Mouse (Mus musculus) megakaryocyte, embryonic 14.5 days (primary cell): ENCODE measurements around the gene Slc25a26. TPM values are rescaled to one million over a fixed set of nuclear protein-coding genes. Genes with fewer than 3 reads are reported as not detected.

ENCODE experiments used
- H3K27me3 ChIP-seq: replicated peaks from 2 replicates; pipeline ENCODE3; 2012; ENCODE audit warnings: inconsistent platforms
- H3K36me3 ChIP-seq: replicated peaks from 2 replicates; pipeline ENCODE3; 2012; ENCODE audit warnings: low read length, inconsistent platforms, mixed read lengths
- H3K4me1 ChIP-seq: 2 replicates; pipeline ENCODE4 v1.6.1; 2012; ENCODE audit warnings: inconsistent platforms
- H3K4me3 ChIP-seq: replicated peaks from 2 replicates; pipeline ENCODE3; 2012; ENCODE audit warnings: moderate library complexity, mild to moderate bottlenecking, inconsistent platforms
- H3K9me3 ChIP-seq: 2 replicates; pipeline ENCODE4 v1.6.1; 2012; ENCODE audit warnings: inconsistent platforms
- FLI1 ChIP-seq: IDR thresholded peaks from 2 replicates; pipeline ENCODE4 v1.6.1; 2012; ENCODE audit warnings: low read length, inconsistent platforms, mixed read lengths
- GATA1 ChIP-seq: IDR thresholded peaks from 3 replicates; pipeline ENCODE4 v1.6.1; 2012; ENCODE audit warnings: mixed read lengths, low read length, inconsistent platforms, borderline replicate concordance
- polyA plus RNA-seq: library from polyadenylated mRNA; stranded (reverse); fragments of >175 nt; gene quantifications from 2 replicates; pipeline ENCODE4 v1.2.3, GENCODE M21; 2012; ENCODE audit warnings: low replicate concordance; ENCODE audit not compliant: insufficient read depth

The Slc25a26 gene
- polyA plus RNA-seq, 1 experiment: 1.8 TPM

DNA sequence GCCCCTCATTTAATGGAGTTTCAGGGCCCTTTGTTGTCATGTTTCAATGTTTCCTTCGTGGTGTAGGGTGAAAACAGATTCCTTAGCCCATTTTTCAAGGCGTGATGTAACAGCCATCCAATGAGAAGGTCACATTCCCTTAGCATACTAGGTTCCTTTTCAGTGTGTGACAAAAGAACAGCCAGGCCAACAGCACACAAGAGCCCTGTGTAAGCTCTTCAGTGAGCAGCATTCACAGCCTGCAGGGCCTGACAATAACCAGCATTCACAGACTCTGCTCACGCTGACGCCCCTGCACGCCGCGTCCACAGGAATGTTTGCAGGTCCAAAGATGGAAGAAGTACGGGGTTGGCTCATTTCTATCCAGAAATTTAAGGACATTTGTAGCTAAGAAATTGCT lies 77.9 kb downstream of the Slc25a26 start:
- Histone ChIP-seq H3K4me1 (0 out of 2 replicates have a peak, but pooled peaks cover 3% of the 10 kb centered on the region), H3K36me3 (no peaks in the 10 kb centered on the region), H3K9me3 (peaks cover 4% of the 10 kb centered on the region; the same call in 1 of the 2 replicates), H3K4me3 (no peak overlapping the region), H3K27me3 (no peaks in the 10 kb centered on the region)
- TF ChIP-seq GATA1 (no peak), FLI1 (no peak)

DNA sequence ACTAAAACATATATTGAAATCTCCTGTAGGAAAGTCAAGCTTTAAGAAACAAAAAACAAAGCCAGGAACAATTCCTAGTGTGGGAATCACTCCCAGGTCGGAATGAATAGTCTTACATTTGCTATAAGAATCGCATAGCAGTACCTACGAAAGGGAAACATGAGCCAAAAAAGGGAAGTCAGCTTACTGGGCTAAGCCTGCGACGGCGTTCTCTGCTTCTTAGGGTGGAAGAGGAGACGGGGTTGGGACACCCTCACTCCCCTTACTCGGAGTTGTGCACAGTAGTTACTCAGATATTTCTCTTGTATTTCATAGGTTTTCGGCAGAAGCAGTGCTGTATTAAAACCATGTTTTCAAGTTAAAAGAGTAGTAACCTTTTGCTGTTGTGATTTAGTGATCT lies 81.9 kb downstream of the Slc25a26 start:
- TF ChIP-seq GATA1 (no peak), FLI1 (no peak)
- Histone ChIP-seq H3K4me3 (no peak overlapping the region), H3K27me3 (no peaks in the 10 kb centered on the region), H3K9me3 (no peaks in the 10 kb centered on the region), H3K36me3 (no peaks in the 10 kb centered on the region), H3K4me1 (0 out of 2 replicates have a peak, but pooled peaks cover 3% of the 10 kb centered on the region)

DNA sequence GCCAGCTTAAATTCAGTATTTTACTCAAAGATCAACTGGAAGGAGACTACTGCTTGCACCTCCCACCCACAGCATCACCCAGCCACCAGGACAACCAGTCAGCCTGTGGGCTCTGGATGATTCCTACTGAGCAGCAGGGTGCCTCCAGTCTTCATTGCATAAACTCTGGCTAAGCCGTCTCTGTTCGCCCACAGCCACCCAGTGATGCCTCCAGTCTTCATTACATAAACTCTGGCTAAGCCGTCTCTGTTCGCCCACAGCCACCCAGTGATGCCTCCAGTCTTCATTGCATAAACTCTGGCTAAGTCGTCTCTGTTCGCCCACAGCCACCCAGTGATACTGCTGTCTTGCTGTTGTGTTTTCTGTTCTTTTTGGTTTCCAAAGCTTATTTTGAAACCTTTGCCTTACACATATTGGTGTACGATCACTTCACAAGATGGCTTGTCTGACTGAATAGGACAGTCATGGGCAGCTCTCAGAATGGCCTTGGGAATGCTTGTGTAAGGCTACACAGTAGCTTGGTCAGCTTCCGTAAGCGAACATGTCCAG lies 84.1 kb downstream of the Slc25a26 start:
- TF ChIP-seq FLI1 (no peak), GATA1 (no peak)
- Histone ChIP-seq H3K9me3 (peaks cover 4% of the 10 kb centered on the region), H3K4me1 (no peaks in the 10 kb centered on the region), H3K4me3 (no peak overlapping the region), H3K27me3 (no peaks in the 10 kb centered on the region), H3K36me3 (no peaks in the 10 kb centered on the region)

DNA sequence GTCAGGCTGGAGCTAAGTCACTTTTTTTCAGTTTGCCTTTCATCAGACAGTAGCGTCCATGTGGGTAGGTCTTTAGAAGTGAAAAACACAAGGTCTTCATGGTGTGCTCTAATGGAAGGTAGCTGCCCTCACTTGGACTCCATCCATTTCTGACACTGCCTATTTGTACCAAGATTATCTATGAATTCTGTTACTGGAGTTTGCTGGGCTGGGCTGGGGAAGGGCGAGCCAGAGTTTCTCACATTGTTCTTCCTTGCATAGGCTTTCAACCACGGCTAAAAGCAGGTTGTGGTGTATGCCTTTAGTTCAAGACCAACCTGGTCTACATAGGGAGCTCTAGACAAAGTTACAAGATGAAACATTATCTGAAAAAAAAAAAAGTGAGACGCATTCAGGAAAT lies 84.8 kb downstream of the Slc25a26 start:
- no peaks in the 10 kb centered on the region for H3K27me3 ChIP-seq
- no peaks in the 10 kb centered on the region for H3K36me3 ChIP-seq
- H3K4me3 ChIP-seq: no peak overlapping the region
- H3K4me1 ChIP-seq: no peaks in the 10 kb centered on the region
- peaks cover 4% of the 10 kb centered on the region for H3K9me3 ChIP-seq
- TF ChIP-seq FLI1 (no peak), GATA1 (no peak)

DNA sequence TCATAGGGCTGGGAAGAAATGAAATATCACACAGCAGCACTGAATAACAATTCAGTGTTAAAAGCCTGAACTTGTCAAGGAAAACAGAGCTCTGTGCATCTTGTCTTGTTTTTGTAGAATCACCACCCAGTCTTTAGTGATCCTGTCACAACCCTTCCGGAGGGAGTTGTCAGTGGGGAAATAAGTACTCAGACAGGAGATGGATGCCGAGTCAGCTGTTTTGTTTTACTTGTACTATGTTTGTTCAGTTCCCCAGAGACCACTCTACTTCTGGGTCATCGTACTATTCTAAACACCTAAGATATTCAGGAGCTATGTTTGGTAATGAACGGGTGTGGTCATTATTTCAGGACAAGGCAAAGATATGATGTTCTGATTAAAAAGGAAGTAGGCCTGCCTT lies 88.2 kb downstream of the Slc25a26 start:
- TF ChIP-seq FLI1 (no peak), GATA1 (no peak)
- no peaks in the 10 kb centered on the region for H3K36me3 ChIP-seq
- H3K4me1 ChIP-seq: no peaks in the 10 kb centered on the region
- H3K4me3 ChIP-seq: no peak overlapping the region
- H3K27me3 ChIP-seq: no peaks in the 10 kb centered on the region
- peaks cover 4% of the 10 kb centered on the region for H3K9me3 ChIP-seq

DNA sequence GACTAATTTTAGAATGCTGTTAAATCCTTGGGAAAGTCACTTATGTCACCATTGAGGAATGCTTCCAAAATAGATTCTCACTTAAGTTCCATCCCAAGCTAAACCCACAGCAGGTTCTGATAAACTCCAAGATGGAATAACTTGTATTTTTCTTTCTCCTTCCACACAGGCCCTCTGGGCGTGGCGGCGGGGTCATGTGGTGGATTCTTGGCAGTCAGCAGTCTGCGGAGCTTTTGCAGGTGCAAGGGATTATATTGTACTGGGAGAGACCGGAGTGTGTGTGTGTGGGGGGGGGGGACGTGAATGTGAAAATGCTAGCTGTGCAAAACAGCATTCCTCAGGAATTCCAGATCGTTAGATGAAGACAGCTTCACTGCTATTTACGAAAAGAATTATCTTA lies 92.1 kb downstream of the Slc25a26 start:
- no peaks in the 10 kb centered on the region for H3K4me1 ChIP-seq
- TF ChIP-seq GATA1 (no peak), FLI1 (no peak)
- H3K9me3 ChIP-seq: peaks cover 4% of the 10 kb centered on the region

DNA sequence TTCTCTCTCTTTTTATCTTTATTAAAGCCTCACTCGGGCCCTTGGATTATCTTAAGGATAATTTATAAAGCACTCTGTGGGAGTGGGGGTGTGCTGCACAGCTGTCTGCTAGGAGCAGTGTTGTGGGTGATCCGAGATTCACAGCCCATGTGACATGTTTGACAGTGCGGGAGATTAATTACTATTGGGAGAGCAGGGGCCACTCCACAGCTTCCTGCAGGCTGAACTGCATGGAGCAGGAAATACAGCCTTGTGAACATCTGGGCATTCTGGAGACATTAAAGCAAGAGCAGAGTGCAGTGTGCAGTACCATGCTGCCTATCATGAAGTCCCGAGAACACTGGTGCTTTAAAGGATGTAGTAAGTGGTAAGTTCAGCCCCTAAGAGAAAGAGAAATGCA lies 92.6 kb downstream of the Slc25a26 start:
- Histone ChIP-seq H3K27me3 (no peaks in the 10 kb centered on the region), H3K4me3 (no peak overlapping the region), H3K36me3 (no peaks in the 10 kb centered on the region), H3K4me1 (no peaks in the 10 kb centered on the region), H3K9me3 (peaks cover 4% of the 10 kb centered on the region)
- TF ChIP-seq GATA1: no peak
- TF ChIP-seq FLI1: no peak

More for the DNA sequence above, 92.1 kb downstream of the Slc25a26 start:
- Histone ChIP-seq H3K4me3 (no peak overlapping the region), H3K36me3 (no peaks in the 10 kb centered on the region), H3K27me3 (no peaks in the 10 kb centered on the region)

DNA sequence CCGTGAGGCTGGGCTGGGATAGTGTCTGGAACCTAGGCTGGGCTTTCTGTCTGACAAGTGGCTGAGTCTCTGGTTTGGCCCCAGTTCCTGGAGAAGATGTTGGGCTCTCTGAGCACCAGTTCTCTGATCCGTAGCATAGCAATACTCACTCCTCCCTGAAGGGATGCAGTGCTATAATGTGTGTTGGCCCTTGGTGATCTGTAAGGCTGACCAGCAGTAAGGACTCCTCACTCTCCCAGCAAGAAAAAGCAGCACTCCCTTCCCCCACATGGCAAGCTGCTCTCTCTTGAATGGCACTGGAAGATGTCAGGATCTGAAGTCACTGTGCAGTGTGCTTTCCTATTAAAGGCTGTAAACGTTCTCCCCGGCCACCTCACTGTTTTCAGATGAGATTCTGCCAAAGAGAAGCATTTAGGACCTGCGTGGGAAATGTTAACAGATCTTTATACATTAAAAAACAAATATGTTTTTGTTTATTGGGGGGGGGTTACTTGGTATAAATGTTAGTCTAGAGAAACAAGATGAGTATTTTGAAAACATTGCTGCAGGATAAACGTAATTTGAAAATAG lies 94.0 kb downstream of the Slc25a26 start:
- Histone ChIP-seq H3K36me3 (no peaks in the 10 kb centered on the region), H3K4me3 (no peak overlapping the region), H3K4me1 (no peaks in the 10 kb centered on the region), H3K9me3 (peaks cover under 1% of the 10 kb centered on the region), H3K27me3 (no peaks in the 10 kb centered on the region)
- TF ChIP-seq FLI1: no peak
- TF ChIP-seq GATA1: no peak

DNA sequence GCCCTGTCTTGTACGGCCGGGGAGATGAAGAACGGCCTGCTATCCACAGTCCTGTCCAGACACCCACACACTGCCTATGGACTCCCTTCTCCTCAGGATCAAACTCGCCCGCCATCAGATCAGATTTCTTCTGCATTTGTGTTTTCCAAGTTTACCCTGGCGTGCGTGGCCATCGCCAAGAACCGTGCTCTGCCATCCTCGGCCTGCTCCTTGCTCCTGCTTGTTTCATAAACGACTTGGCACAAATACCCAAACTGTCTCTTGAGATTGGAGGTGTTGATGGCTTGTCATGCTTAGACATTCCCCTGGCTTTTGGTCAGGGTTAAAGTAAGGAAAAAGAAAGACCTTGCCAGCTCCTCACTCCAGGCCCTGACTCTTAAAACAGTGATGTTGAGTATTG lies 94.6 kb downstream of the Slc25a26 start:
- no peak overlapping the region for H3K4me3 ChIP-seq
- no peaks in the 10 kb centered on the region for H3K9me3 ChIP-seq
- no peaks in the 10 kb centered on the region for H3K36me3 ChIP-seq
- H3K4me1 ChIP-seq: no peaks in the 10 kb centered on the region
- no peaks in the 10 kb centered on the region for H3K27me3 ChIP-seq
- TF ChIP-seq GATA1 (no peak), FLI1 (no peak)

DNA sequence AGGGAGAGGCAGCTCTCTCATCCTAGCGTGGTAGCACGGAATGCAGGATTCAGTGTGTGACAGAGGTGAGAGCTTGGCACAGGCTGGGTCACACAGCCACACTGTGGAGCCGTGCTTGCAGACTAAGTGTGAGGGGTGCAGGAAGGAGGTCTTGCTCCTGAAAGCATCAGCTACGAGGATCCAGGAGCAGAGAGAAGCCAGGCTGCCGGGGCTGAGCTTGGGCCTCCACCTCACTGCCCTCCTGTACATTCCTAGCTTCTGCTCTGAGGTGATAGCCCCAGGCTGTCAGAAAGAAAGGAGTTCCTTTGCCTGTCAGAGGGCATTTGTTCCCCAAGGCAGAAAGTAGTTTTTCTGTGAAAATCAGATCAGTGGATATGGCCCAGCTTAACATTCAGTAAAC lies 95.1 kb downstream of the Slc25a26 start:
- TF ChIP-seq GATA1 (no peak), FLI1 (no peak)
- Histone ChIP-seq H3K9me3 (no peaks in the 10 kb centered on the region), H3K4me1 (no peaks in the 10 kb centered on the region), H3K36me3 (no peaks in the 10 kb centered on the region), H3K27me3 (no peaks in the 10 kb centered on the region), H3K4me3 (no peak overlapping the region)

DNA sequence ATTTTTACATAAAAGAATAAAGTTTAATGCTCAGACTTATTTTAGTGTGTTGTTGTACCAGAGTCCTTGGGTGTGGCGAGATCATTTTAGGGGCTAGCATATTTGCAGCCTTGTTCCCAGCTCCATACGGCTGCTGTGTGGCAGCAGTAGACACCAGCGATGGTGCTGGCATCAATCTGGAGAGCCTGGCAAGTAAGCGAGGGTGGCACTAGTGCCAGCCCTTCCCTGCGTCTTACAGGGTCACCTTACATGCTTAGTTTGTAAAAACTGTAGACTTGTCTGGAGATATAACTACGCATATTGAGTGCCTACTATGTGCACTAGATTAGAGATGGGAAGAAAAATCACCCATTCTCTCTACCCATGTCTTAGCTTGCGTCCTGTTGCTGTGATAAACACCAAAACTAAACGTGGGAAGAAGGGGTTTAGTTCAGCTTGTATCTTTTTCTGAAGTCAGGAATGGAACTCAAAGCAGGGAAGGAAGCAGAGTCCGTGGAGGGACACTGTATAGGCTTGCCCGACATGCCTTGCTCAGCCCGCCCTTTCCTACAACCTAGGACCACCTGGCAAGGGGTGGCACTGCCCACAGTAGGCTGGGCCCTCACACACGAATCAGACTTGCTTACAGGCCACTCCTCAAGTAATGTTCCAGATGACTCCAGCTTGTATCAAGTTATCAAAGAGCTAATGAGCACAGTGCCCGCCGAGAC lies 96.1 kb downstream of the Slc25a26 start:
- H3K36me3 ChIP-seq: no peaks in the 10 kb centered on the region
- H3K4me3 ChIP-seq: no peak overlapping the region
- no peaks in the 10 kb centered on the region for H3K9me3 ChIP-seq
- H3K27me3 ChIP-seq: no peaks in the 10 kb centered on the region
- no peak for TF ChIP-seq FLI1
- TF ChIP-seq GATA1: no peak
- H3K4me1 ChIP-seq: peaks cover 2% of the 10 kb centered on the region; the same call in 1 of the 2 replicates
